Mouse (Mus musculus): ENCODE results near the gene Ecsit. TPM values are rescaled to one million over a fixed set of nuclear protein-coding genes. Genes with fewer than 3 reads are reported as not detected.

The Ecsit gene
- polyA plus RNA-seq, 1 experiment from 2014 or later = 65.5 TPM

GRCm38 (mm10) chr9:22064341-22064740 lies 20.9 kb downstream of the Ecsit start:
- Histone ChIP-seq H3K4me2 (no peak overlapping the region), H3K27ac (replicated peaks) (no peak overlapping the region), H3K4me1 (peaks cover 2% of the 10 kb centered on the region; the same call in 1 of the 2 replicates), H3K27me3 (replicated peaks) (no peaks in the 10 kb centered on the region), H3K9ac (replicated peaks) (no peak overlapping the region), H3K9me3 (replicated peaks) (no peaks in the 10 kb centered on the region), H3K36me3 (peaks cover 74% of the 10 kb centered on the region), H3K4me3 (replicated peaks) (no peak overlapping the region)
- 89% methylated on average over 3 of the region's 3 CpGs for WGBS
- ATAC-seq (ENCODE audit: low FRiP score) = no peak

DNA sequence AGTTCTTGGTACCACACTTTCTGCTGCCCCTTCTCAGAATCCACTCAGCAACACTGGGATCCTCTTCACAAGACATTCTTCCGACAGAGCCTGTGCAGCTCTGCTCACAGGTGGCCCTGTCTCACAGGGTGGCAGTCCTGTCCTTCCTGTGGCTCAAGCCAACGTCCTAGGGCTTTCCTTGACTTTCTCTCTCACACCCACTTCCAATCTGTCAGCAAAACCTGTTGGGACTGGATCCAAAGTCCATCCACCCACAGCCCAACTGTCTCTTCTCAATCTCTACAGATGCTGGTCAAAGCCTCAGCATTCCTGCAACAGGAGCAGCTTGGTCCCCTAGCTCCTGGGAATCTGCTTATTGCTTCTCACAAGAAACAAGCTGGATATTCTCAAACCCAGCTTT lies 23.9 kb downstream of the Ecsit start:
- 87% methylated on average over 2 of the region's 2 CpGs for WGBS
- H3K9me3 ChIP-seq (replicated peaks) = no peaks in the 10 kb centered on the region

GRCm38 (mm10) chr9:22058011-22058424 lies 27.2 kb downstream of the Ecsit start:
- Histone ChIP-seq H3K4me2 (no peak overlapping the region), H3K36me3 (peaks cover 46% of the 10 kb centered on the region), H3K9me3 (replicated peaks) (no peaks in the 10 kb centered on the region), H3K9ac (replicated peaks) (no peak overlapping the region), H3K27me3 (replicated peaks) (no peaks in the 10 kb centered on the region), H3K4me3 (replicated peaks) (no peak overlapping the region), H3K27ac (replicated peaks) (no peak overlapping the region), H3K4me1 (peaks cover 13% of the 10 kb centered on the region)
- WGBS = 86% methylated on average over 9 of the region's 9 CpGs
- no peak for ATAC-seq (ENCODE audit: low FRiP score)

More for the DNA sequence above, 23.9 kb downstream of the Ecsit start:
- no peak overlapping the region for H3K4me2 ChIP-seq
- H3K27me3 ChIP-seq (replicated peaks) = no peaks in the 10 kb centered on the region
- no peaks in the 10 kb centered on the region for H3K4me1 ChIP-seq
- no peak for ATAC-seq (ENCODE audit: low FRiP score)
- H3K9ac ChIP-seq (replicated peaks) = no peak overlapping the region
- H3K36me3 ChIP-seq = peaks cover 77% of the 10 kb centered on the region
- no peak overlapping the region for H3K27ac ChIP-seq (replicated peaks)
- no peak overlapping the region for H3K4me3 ChIP-seq (replicated peaks)

- 94% methylated on average over 9 of the region's 9 CpGs for WGBS
- Histone ChIP-seq H3K9me3 (replicated peaks) (no peaks in the 10 kb centered on the region), H3K4me1 (peaks cover 15% of the 10 kb centered on the region), H3K9ac (replicated peaks) (no peak overlapping the region), H3K27me3 (replicated peaks) (no peaks in the 10 kb centered on the region; the same call in 1 of the 2 replicates), H3K4me3 (replicated peaks) (no peak overlapping the region), H3K36me3 (peaks cover 37% of the 10 kb centered on the region), H3K4me2 (no peak overlapping the region), H3K27ac (replicated peaks) (no peak overlapping the region)
- ATAC-seq (ENCODE audit: low FRiP score) = no peak
Measured at GRCm38 (mm10) chr9:22057031-22057517, 28.2 kb downstream of the Ecsit start.

GRCm38 (mm10) chr9:22056303-22056910 lies 28.8 kb downstream of the Ecsit start:
- peaks cover 31% of the 10 kb centered on the region for H3K36me3 ChIP-seq
- H3K9ac ChIP-seq (replicated peaks) = no peak overlapping the region
- no peaks in the 10 kb centered on the region; the same call in 1 of the 2 replicates for H3K27me3 ChIP-seq (replicated peaks)
- H3K4me3 ChIP-seq (replicated peaks) = no peak overlapping the region
- no peaks in the 10 kb centered on the region for H3K9me3 ChIP-seq (replicated peaks)
- H3K4me1 ChIP-seq = peaks cover 16% of the 10 kb centered on the region
- no peak overlapping the region for H3K27ac ChIP-seq (replicated peaks)
- 80% methylated on average over 9 of the region's 9 CpGs for WGBS
- ATAC-seq (ENCODE audit: low FRiP score) = no peak
- no peak overlapping the region for H3K4me2 ChIP-seq

DNA sequence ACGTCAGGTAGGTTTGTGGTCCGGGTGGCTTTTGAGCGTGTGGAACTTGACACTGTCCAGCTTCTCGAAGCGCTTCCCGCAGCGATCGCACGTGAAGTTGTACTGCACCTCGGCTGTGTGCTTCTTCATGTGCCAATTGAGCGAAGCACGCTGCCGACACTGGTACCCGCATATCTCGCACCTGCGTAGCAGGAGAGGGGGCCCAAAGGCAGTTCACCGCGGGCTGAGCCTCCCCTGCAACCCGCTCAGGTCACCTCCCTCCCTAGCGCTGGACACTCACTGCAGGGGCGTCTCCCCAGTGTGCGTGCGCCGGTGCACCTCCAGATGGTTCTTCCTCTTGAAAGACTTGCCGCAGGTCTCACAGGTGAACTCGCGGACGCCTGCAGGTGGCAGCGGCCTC lies 29.5 kb downstream of the Ecsit start:
- no peak for ATAC-seq (ENCODE audit: low FRiP score)
- Histone ChIP-seq H3K36me3 (peaks cover 25% of the 10 kb centered on the region), H3K27me3 (replicated peaks) (no peaks in the 10 kb centered on the region; the same call in 1 of the 2 replicates), H3K4me2 (no peak overlapping the region), H3K9ac (replicated peaks) (no peak overlapping the region), H3K9me3 (replicated peaks) (no peaks in the 10 kb centered on the region), H3K27ac (replicated peaks) (no peak overlapping the region), H3K4me1 (peaks cover 16% of the 10 kb centered on the region), H3K4me3 (replicated peaks) (no peak overlapping the region)
- WGBS = 39% methylated on average over 29 of the region's 29 CpGs

DNA sequence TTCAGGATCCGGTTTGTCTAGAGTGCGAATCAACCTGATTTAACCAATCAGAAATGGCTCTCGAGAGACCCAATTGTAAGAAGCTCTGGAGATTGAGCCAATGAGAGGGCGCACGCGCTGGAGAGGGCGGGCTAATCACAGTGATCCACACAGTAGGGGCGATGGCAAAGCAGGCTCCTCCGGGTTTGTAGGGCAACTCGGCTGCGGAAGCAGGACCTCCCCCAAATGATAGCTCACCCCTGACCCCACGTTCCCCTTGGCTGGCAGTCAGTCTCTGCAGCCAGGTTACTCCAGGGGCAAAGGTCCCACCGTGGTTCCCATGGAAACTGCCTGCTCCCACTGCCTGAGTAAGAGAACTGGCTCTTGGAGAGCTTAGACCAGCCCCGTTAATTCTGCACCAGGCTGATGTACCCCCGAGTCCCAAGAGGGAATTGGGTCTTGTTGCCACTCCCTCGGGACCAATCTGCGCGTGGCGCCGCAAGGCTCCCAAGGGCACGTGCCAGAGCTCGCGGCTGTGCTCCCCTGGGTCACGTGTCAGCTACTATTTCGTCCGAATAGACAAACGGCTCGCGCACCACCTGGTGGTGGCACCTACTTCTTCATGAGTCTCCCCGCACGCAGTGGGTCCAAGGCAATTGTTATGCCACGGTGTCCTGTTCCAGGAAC lies 30.7 kb downstream of the Ecsit start:
- Histone ChIP-seq H3K9ac (replicated peaks) (no peak overlapping the region; the same call in 1 of the 2 replicates), H3K27ac (replicated peaks) (peak overlapping the region; percentile 37; the same call in 1 of the 2 replicates), H3K4me3 (replicated peaks) (peak overlapping the region; percentile 34), H3K36me3 (peaks cover 22% of the 10 kb centered on the region), H3K9me3 (replicated peaks) (no peaks in the 10 kb centered on the region), H3K4me1 (peaks cover 27% of the 10 kb centered on the region), H3K4me2 (peak overlapping the region; percentile 64), H3K27me3 (replicated peaks) (no peaks in the 10 kb centered on the region; the same call in 1 of the 2 replicates)
- WGBS = 2% methylated on average over 32 of the region's 32 CpGs
- ATAC-seq (ENCODE audit: low FRiP score) = peak; percentile 46

- 38% methylated on average over 6 of the region's 7 CpGs for WGBS
- ATAC-seq (ENCODE audit: low FRiP score) = no peak
Measured at GRCm38 (mm10) chr9:22053657-22054056, 31.6 kb downstream of the Ecsit start.

GRCm38 (mm10) chr9:22051958-22052254 lies 33.3 kb downstream of the Ecsit start, which contains the start of gene Elavl3:
Gene Elavl3 (minus strand): TSS chr9:22052023.
- Histone ChIP-seq H3K27me3 (replicated peaks) (no peaks in the 10 kb centered on the region; the same call in 1 of the 2 replicates), H3K4me3 (replicated peaks) (peak within 1 kb of the TSS; percentile 88), H3K4me1 (peaks cover 53% of the 10 kb centered on the region), H3K9me3 (replicated peaks) (no peaks in the 10 kb centered on the region), H3K9ac (replicated peaks) (peak within 1 kb of the TSS; percentile 97), H3K27ac (replicated peaks) (peak within 1 kb of the TSS; percentile 90), H3K4me2 (peak within 1 kb of the TSS; percentile 76), H3K36me3 (peaks cover under 1% of the 10 kb centered on the region)
- under 1% methylated on average over 21 of the region's 28 CpGs for WGBS
- ATAC-seq (ENCODE audit: low FRiP score) = peak; percentile 78

More at GRCm38 (mm10) chr9:22053657-22054056, 31.6 kb downstream of the Ecsit start:
- H3K4me3 ChIP-seq (replicated peaks) = no peak overlapping the region
- H3K27me3 ChIP-seq (replicated peaks) = no peaks in the 10 kb centered on the region; the same call in 1 of the 2 replicates
- no peaks in the 10 kb centered on the region for H3K9me3 ChIP-seq (replicated peaks)
- peaks cover 36% of the 10 kb centered on the region for H3K4me1 ChIP-seq
- H3K36me3 ChIP-seq = peaks cover 17% of the 10 kb centered on the region
- no peak overlapping the region for H3K27ac ChIP-seq (replicated peaks)
- H3K4me2 ChIP-seq = no peak overlapping the region
- H3K9ac ChIP-seq (replicated peaks) = no peak overlapping the region

GRCm38 (mm10) chr9:22051161-22051957 lies 33.9 kb downstream of the Ecsit start:
- Histone ChIP-seq H3K4me2 (peak overlapping the region; percentile 76), H3K4me1 (peaks cover 57% of the 10 kb centered on the region), H3K27ac (replicated peaks) (peak overlapping the region; percentile 90), H3K4me3 (replicated peaks) (peak overlapping the region; percentile 88), H3K27me3 (replicated peaks) (no peaks in the 10 kb centered on the region; the same call in 1 of the 2 replicates), H3K36me3 (no peaks in the 10 kb centered on the region), H3K9ac (replicated peaks) (peak overlapping the region; percentile 97), H3K9me3 (replicated peaks) (no peaks in the 10 kb centered on the region)
- WGBS = 0% methylated on average over 65 of the region's 67 CpGs
- ATAC-seq (ENCODE audit: low FRiP score) = peak; percentile 49

DNA sequence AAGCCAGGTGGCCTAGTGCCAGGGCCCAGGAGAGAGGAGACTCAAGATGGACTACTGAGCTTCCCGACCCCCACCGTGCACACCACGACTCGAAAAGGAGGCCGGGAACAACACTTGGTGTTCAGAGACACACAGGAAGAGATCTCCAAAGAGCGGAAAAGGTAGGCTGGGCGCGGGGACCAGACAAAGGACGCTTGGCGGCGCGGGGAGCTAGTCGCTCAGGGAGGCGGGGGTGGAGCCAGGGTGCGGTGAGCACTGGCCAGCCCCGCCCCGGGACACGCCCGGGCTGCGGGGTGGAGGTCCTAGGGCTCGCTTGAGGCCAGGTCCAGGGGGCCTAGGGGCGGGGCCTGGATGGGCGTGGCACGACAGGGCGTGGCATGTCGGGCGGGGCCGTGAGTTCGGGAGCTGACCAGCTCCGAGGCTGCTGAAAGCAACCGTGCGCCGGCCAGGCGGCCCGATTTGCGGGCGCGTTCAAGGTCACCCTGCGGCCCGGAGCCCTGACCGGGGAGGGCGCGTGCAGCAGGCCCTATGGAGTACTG lies 34.8 kb downstream of the Ecsit start:
- peaks cover 57% of the 10 kb centered on the region for H3K4me1 ChIP-seq
- peak overlapping the region; percentile 76 for H3K4me2 ChIP-seq
- 1% methylated on average over 31 of the region's 43 CpGs for WGBS
- H3K9ac ChIP-seq (replicated peaks) = peak overlapping the region; percentile 97
- peak overlapping the region; percentile 90 for H3K27ac ChIP-seq (replicated peaks)
- ATAC-seq (ENCODE audit: low FRiP score) = peak; percentile 25
- H3K4me3 ChIP-seq (replicated peaks) = peak overlapping the region; percentile 88
- no peaks in the 10 kb centered on the region for H3K9me3 ChIP-seq (replicated peaks)
- H3K36me3 ChIP-seq = no peaks in the 10 kb centered on the region; the same call in 1 of the 2 replicates
- no peaks in the 10 kb centered on the region; the same call in 1 of the 2 replicates for H3K27me3 ChIP-seq (replicated peaks)
